Mouse (Mus musculus) heart, postnatal 0 days (tissue): Measurements from ENCODE around the gene Ssc5d. TPM values are rescaled to one million over a fixed set of nuclear protein-coding genes. Genes with fewer than 3 reads are reported as not detected.

Experiments
- ATAC-seq: fragments of 200-750 bp; cut with Nextera tagmentation; 2 replicates; pipeline ENCODE4 v1.8.0; 2017; ENCODE audit warnings: low read depth, moderate number of reproducible peaks, moderate library complexity; ENCODE audit not compliant: insufficient read depth
- DNase-seq: peaks from one replicate; pipeline ENCODE4 v3.0.0-alpha.2; 2016; ENCODE audit warnings: low spot score
- H3K27ac ChIP-seq: fragments of 300-500 bp; sonication (generic); 2 replicates; pipeline ENCODE4 v1.5.1; 2014; ENCODE audit warnings: low read depth, mild to moderate bottlenecking
- H3K27me3 ChIP-seq: fragments of 300-500 bp; sonication (generic); 2 replicates; pipeline ENCODE4 v1.6.1; 2014; ENCODE audit warnings: low read length, mixed read lengths; ENCODE audit not compliant: control insufficient read depth, insufficient read depth
- H3K36me3 ChIP-seq: fragments of 300-500 bp; sonication (generic); replicated peaks from 2 replicates; pipeline ENCODE4 v1.6.1; 2014; ENCODE audit warnings: low read length, mixed read lengths; ENCODE audit not compliant: control insufficient read depth, insufficient read depth
- H3K4me1 ChIP-seq: fragments of 300-500 bp; sonication (generic); 2 replicates; pipeline ENCODE4 v1.6.1; 2014; ENCODE audit warnings: antibody characterized with exemption; ENCODE audit not compliant: control insufficient read depth, insufficient read depth
- H3K4me2 ChIP-seq: fragments of 300-500 bp; sonication (generic); 2 replicates; pipeline ENCODE4 v1.6.1; 2014; ENCODE audit warnings: low read depth, mild to moderate bottlenecking, low read length, moderate library complexity
- H3K4me3 ChIP-seq: fragments of 300-500 bp; sonication (generic); 2 replicates; pipeline ENCODE4 v1.5.1; 2014; ENCODE audit warnings: low read depth, low read length
- H3K9ac ChIP-seq: fragments of 300-500 bp; sonication (generic); replicated peaks from 2 replicates; pipeline ENCODE4 v1.6.1; 2014; ENCODE audit warnings: low read depth, low read length, mixed read lengths
- H3K9me3 ChIP-seq: fragments of 300-500 bp; sonication (generic); replicated peaks from 2 replicates; pipeline ENCODE4 v1.6.1; 2016; ENCODE audit warnings: low read length; ENCODE audit not compliant: control insufficient read depth
- CTCF ChIP-seq: IDR thresholded peaks from 2 replicates; pipeline ENCODE4 v1.5.1; 2016; ENCODE audit warnings: antibody characterized with exemption, control low read depth, low read depth
- EP300 ChIP-seq: IDR thresholded peaks from 2 replicates; pipeline ENCODE4 v1.6.1; 2016; ENCODE audit warnings: antibody characterized with exemption, low read depth
- WGBS: fragments of 180-500 bp; shearing (Covaris S2); extraction: QIAGEN DNeasy Blood & Tissue Kit; methylation state at CpG from one replicate; pipeline ENCODE4 v1.1.7; 2014; 5-methylcytosine and 5-hydroxymethylcytosine counted together
- polyA plus RNA-seq: library from polyadenylated mRNA; unstranded; fragments of >200 nt; fragmentation: Nextera tagmentation; extraction: Ambion mirVana; gene quantifications from 2 replicates; pipeline ENCODE4 v1.2.1, GENCODE M21; 2015
- total RNA-seq: library from RNA; depleted of rRNA; stranded (reverse); fragments of >200 nt; gene quantifications from 2 replicates; pipeline ENCODE4 v1.2.3, GENCODE M21; 2014; ENCODE audit warnings: low replicate concordance

The Ssc5d gene
- total and polyA plus RNA-seq, 2 experiments from 2014 or later: 1.2 to 5.0 TPM

- no peak overlapping the region for H3K9ac ChIP-seq
- H3K9me3 ChIP-seq: no peaks in the 10 kb centered on the region
- no peak for DNase-seq
These were observed 38.9 kb upstream of the Ssc5d start for GRCm38 (mm10) chr7:4886680-4887079.

GRCm38 (mm10) chr7:4895186-4895585 lies 30.4 kb upstream of the Ssc5d start:
- Histone ChIP-seq H3K4me1 (peaks cover 10% of the 10 kb centered on the region; the same call in 1 of the 2 replicates), H3K36me3 (0 out of 2 replicates have a peak, but pooled peaks cover 6% of the 10 kb centered on the region), H3K27ac (no peak overlapping the region), H3K27me3 (no peaks in the 10 kb centered on the region), H3K4me3 (no peak overlapping the region), H3K9me3 (no peaks in the 10 kb centered on the region), H3K4me2 (no peak overlapping the region), H3K9ac (no peak overlapping the region)
- ATAC-seq (no peak), DNase-seq (no peak)
- TF ChIP-seq EP300 (no peak), CTCF (no peak)
- WGBS: 50% methylated on average over 11 of the region's 11 CpGs

More at GRCm38 (mm10) chr7:4886680-4887079, 38.9 kb upstream of the Ssc5d start:
- no peaks in the 10 kb centered on the region for H3K27me3 ChIP-seq
- no peak overlapping the region for H3K27ac ChIP-seq
- H3K4me2 ChIP-seq: no peak overlapping the region
- no peaks in the 10 kb centered on the region for H3K4me1 ChIP-seq
- no peak for ATAC-seq
- 0 out of 2 replicates have a peak, but pooled peaks cover 2% of the 10 kb centered on the region for H3K36me3 ChIP-seq
- TF ChIP-seq EP300: no peak
- TF ChIP-seq CTCF: no peak
- WGBS: 53% methylated on average over 4 of the region's 4 CpGs
- no peak overlapping the region for H3K4me3 ChIP-seq

- Histone ChIP-seq H3K4me2 (peak overlapping the region; percentile 63), H3K4me3 (peak overlapping the region; percentile 30), H3K36me3 (no peaks in the 10 kb centered on the region), H3K27me3 (no peaks in the 10 kb centered on the region), H3K9me3 (no peaks in the 10 kb centered on the region), H3K9ac (peak overlapping the region; percentile 38), H3K27ac (peak overlapping the region; percentile 75), H3K4me1 (peaks cover 10% of the 10 kb centered on the region; the same call in 1 of the 2 replicates)
- ATAC-seq: peak; percentile 27; the same call in 1 of the 2 replicates
- WGBS: 23% methylated on average over 16 of the region's 18 CpGs
- TF ChIP-seq EP300 (no peak), CTCF (no peak)
- peak; percentile 39 for DNase-seq
These were observed 26.5 kb upstream of the Ssc5d start for GRCm38 (mm10) chr7:4898851-4899648.

- Histone ChIP-seq H3K4me3 (peak overlapping the region; percentile 30), H3K36me3 (no peaks in the 10 kb centered on the region), H3K27ac (peak overlapping the region; percentile 75), H3K4me1 (peaks cover 10% of the 10 kb centered on the region; the same call in 1 of the 2 replicates), H3K4me2 (peak overlapping the region; percentile 63), H3K9ac (peak overlapping the region; percentile 39), H3K27me3 (no peaks in the 10 kb centered on the region), H3K9me3 (no peaks in the 10 kb centered on the region)
- TF ChIP-seq CTCF (0 out of 2 replicates have a peak, but pooled peaks have one; percentile 1), EP300 (no peak)
- peak; percentile 88 for DNase-seq
- WGBS: 8% methylated on average over 19 of the region's 19 CpGs
- peak; percentile 86 for ATAC-seq
These were observed 25.7 kb upstream of the Ssc5d start for GRCm38 (mm10) chr7:4899649-4900522.

GRCm38 (mm10) chr7:4900523-4900851 lies 25.1 kb upstream of the Ssc5d start:
- Histone ChIP-seq H3K4me1 (peaks cover 10% of the 10 kb centered on the region; the same call in 1 of the 2 replicates), H3K27ac (peak overlapping the region; percentile 75), H3K4me3 (peak overlapping the region; percentile 30), H3K4me2 (peak overlapping the region; percentile 63), H3K27me3 (no peaks in the 10 kb centered on the region), H3K9me3 (no peaks in the 10 kb centered on the region), H3K36me3 (no peaks in the 10 kb centered on the region), H3K9ac (peak overlapping the region; percentile 39; the same call in 1 of the 2 replicates)
- TF ChIP-seq CTCF (no peak), EP300 (no peak)
- DNase-seq (no peak), ATAC-seq (no peak)
- WGBS: 18% methylated on average over 11 of the region's 11 CpGs
